8 mouse cellular contexts compared by ENCODE assay signal in genomic region chr2:104134150-104135056, GRCm38 (mm10). TPM values are rescaled to one million over a fixed set of nuclear protein-coding genes. Genes with fewer than 3 reads are reported as not detected.
A peak's percentile ranks its signal among the peaks of the same experiment; 100 is the strongest.
DNase-seq lines count a peak whose midpoint lies in the region; ATAC-seq and TF ChIP-seq lines count a peak whose summit lies in the region.

No protein-coding gene starts in this region.

- ATAC-seq in embryonic facial prominence, embryonic 12.5 days (ENCODE audit: insufficient number of reproducible peaks, insufficient read depth, low FRiP score, low TSS enrichment), result 0 out of 2 replicates have a peak, but pooled peaks have one; percentile 35
- ATAC-seq in hematopoietic stem cell, adult 5-6 weeks (replicated peaks in 1 of 2; ENCODE audit: insufficient read depth in 1 of 2, low FRiP score in 2 of 2, low TSS enrichment in 1 of 2, low read depth in 1 of 2, poor library complexity in 2 of 2, severe bottlenecking in 2 of 2), result peak; percentile 53 to 64; a peak in 3 of 4 replicates
- ATAC-seq in lung, embryonic 14.5 days (ENCODE audit: insufficient read depth), result peak; percentile 41; the same call in 1 of the 2 replicates

- 0 out of 2 replicates have a peak, but pooled peaks cover 7% of the 10 kb centered on the region for H3K27me3 ChIP-seq in E14TG2a.4 (ENCODE audit: insufficient read depth, low read length)
- H3K27me3 ChIP-seq in embryonic facial prominence, embryonic 12.5 days, result no peaks in the 10 kb centered on the region
- H3K27me3 ChIP-seq in lung, embryonic 14.5 days (ENCODE audit: insufficient read depth, low read length), result no peaks in the 10 kb centered on the region

- 44% methylated on average over 8 of the region's 8 CpGs for WGBS in embryonic facial prominence, embryonic 12.5 days
- WGBS in lung, embryonic 14.5 days, result 39% methylated on average over 8 of the region's 8 CpGs

- H3K4me3 ChIP-seq in E14TG2a.4 (replicated peaks; ENCODE audit: low read length), result no peak overlapping the region
- no peak overlapping the region for H3K4me3 ChIP-seq in embryonic facial prominence, embryonic 12.5 days
- H3K4me3 ChIP-seq in lung, embryonic 14.5 days (ENCODE audit: low read depth, low read length), result no peak overlapping the region

- no peaks in the 10 kb centered on the region for H3K36me3 ChIP-seq in E14TG2a.4 (ENCODE audit: insufficient read depth, low read length)
- H3K36me3 ChIP-seq in embryonic facial prominence, embryonic 12.5 days, result no peaks in the 10 kb centered on the region
- H3K36me3 ChIP-seq in lung, embryonic 14.5 days (ENCODE audit: insufficient read depth), result no peaks in the 10 kb centered on the region

- DNase-seq in adrenal gland, postnatal 36 days, result peak; percentile 57 to 74
- DNase-seq in layer of hippocampus, adult 11-12 months (ENCODE audit: low spot score), result peak; percentile 79
- DNase-seq in lung, embryonic 14.5 days, result peak; percentile 90
- peak; percentile 70 for DNase-seq in retina, adult 2 months (ENCODE audit: low read depth, low spot score)
- peak; percentile 43 to 44 for DNase-seq in thymus, postnatal 36 days

- H3K4me2 ChIP-seq in embryonic facial prominence, embryonic 12.5 days (replicated peaks), result no peak overlapping the region
- no peak overlapping the region for H3K4me2 ChIP-seq in lung, embryonic 14.5 days

- no peak overlapping the region for H3K27ac ChIP-seq in embryonic facial prominence, embryonic 12.5 days
- H3K27ac ChIP-seq in lung, embryonic 14.5 days (ENCODE audit: low read depth), result no peak overlapping the region

- no peak overlapping the region for H3K9ac ChIP-seq in embryonic facial prominence, embryonic 12.5 days
- no peak overlapping the region for H3K9ac ChIP-seq in lung, embryonic 14.5 days

- peaks cover 19% of the 10 kb centered on the region for H3K4me1 ChIP-seq in E14TG2a.4 (replicated peaks; ENCODE audit: low read depth, low read length)
- no peaks in the 10 kb centered on the region for H3K4me1 ChIP-seq in embryonic facial prominence, embryonic 12.5 days
- no peaks in the 10 kb centered on the region for H3K4me1 ChIP-seq in lung, embryonic 14.5 days (ENCODE audit: insufficient read depth)

- peaks cover 5% of the 10 kb centered on the region; the same call in 1 of the 2 replicates for H3K9me3 ChIP-seq in E14TG2a.4 (ENCODE audit: low read length)
- no peaks in the 10 kb centered on the region for H3K9me3 ChIP-seq in embryonic facial prominence, embryonic 12.5 days
- no peaks in the 10 kb centered on the region for H3K9me3 ChIP-seq in lung, embryonic 14.5 days (ENCODE audit: low read depth, low read length)

- TF ChIP-seq CTCF in E14TG2a.4 (conservative IDR thresholded peaks at IDR 0.05; ENCODE audit: low read length), result peak; percentile 66
- peak; percentile 96 for TF ChIP-seq CTCF in lung, embryonic 14.5 days (IDR thresholded peaks at IDR 0.05; ENCODE audit: low read depth)

RNA-seq across cellular contexts. Expression of gene A930018P22Rik, which starts 11.8 kb away (rescaled TPM):
- total RNA-seq in adrenal gland, postnatal 36 days (2021), result 1 to 10 TPM; 1.1 to 2.1 TPM
- not detected in 2 replicates for polyA plus RNA-seq in embryonic facial prominence, embryonic 12.5 days (2016; fragmentation: Nextera tagmentation; extraction: Ambion mirVana)
- total RNA-seq in hematopoietic stem cell, adult 5-6 weeks (2017), result not detected in 2 replicates
- not detected in 2 replicates for polyA plus RNA-seq in lung, embryonic 14.5 days (2014; fragmentation: Nextera tagmentation; extraction: Ambion mirVana)

RNA-seq across cellular contexts. Expression of gene Cd59a, which starts 38.8 kb away (rescaled TPM):
- total RNA-seq in adrenal gland, postnatal 36 days (2021), result 100 to 1,000 TPM in 1 of 2 experiments, 10 to 100 TPM in 1; 85.0 to 104 TPM
- 22.3 and 23.0 TPM in 2 replicates for polyA plus RNA-seq in embryonic facial prominence, embryonic 12.5 days (2016; fragmentation: Nextera tagmentation; extraction: Ambion mirVana)
- 12.6 and 22.4 TPM in 2 replicates for total RNA-seq in hematopoietic stem cell, adult 5-6 weeks (2017)
- 17.8 and 18.4 TPM in 2 replicates for polyA plus RNA-seq in lung, embryonic 14.5 days (2014; fragmentation: Nextera tagmentation; extraction: Ambion mirVana)
